Mouse (Mus musculus) embryo, embryonic 9.5 days (tissue): ENCODE results near the gene Fmnl3.

ENCODE experiments used
- DNase-seq: peaks from one replicate; pipeline ENCODE4 v3.0.0-alpha.2; 2017; ENCODE audit errors: extremely low spot score

Fmnl3 gene

GRCm38 (mm10) chr15:99370259-99370691, at the start of gene Fmnl3:
Fmnl3 (minus strand) TSS chr15:99370482.
- DNase-seq: peak; percentile 99

GRCm38 (mm10) chr15:99417692-99418271, 47.5 kb upstream of the Fmnl3 start:
- no peak for DNase-seq

- DNase-seq: no peak
These were observed 46.7 kb upstream of the Fmnl3 start for GRCm38 (mm10) chr15:99416957-99417356.

- DNase-seq: peak; percentile 78
These were observed 46.1 kb upstream of the Fmnl3 start for GRCm38 (mm10) chr15:99416348-99416882.

- DNase-seq: no peak
These were observed 45.5 kb upstream of the Fmnl3 start for GRCm38 (mm10) chr15:99415793-99416192.

GRCm38 (mm10) chr15:99411747-99412146, 41.5 kb upstream of the Fmnl3 start:
- no peak for DNase-seq

GRCm38 (mm10) chr15:99408845-99409244, 38.6 kb upstream of the Fmnl3 start:
- DNase-seq: no peak

GRCm38 (mm10) chr15:99406986-99407570, 36.8 kb upstream of the Fmnl3 start:
- DNase-seq: no peak

- DNase-seq: no peak
These were observed 34.9 kb upstream of the Fmnl3 start for GRCm38 (mm10) chr15:99405150-99405549.

- no peak for DNase-seq
These were observed 33.0 kb upstream of the Fmnl3 start for GRCm38 (mm10) chr15:99403159-99403889.

- DNase-seq: no peak
These were observed 30.3 kb upstream of the Fmnl3 start for GRCm38 (mm10) chr15:99400602-99401001.

GRCm38 (mm10) chr15:99399503-99400245, 29.4 kb upstream of the Fmnl3 start:
- DNase-seq: no peak

- DNase-seq: no peak
These were observed 27.3 kb upstream of the Fmnl3 start for GRCm38 (mm10) chr15:99397622-99398021.

- DNase-seq: no peak
These were observed 26.6 kb upstream of the Fmnl3 start for GRCm38 (mm10) chr15:99396875-99397274.

GRCm38 (mm10) chr15:99396462-99396861, 26.2 kb upstream of the Fmnl3 start:
- DNase-seq: no peak

- no peak for DNase-seq
These were observed 23.3 kb upstream of the Fmnl3 start for GRCm38 (mm10) chr15:99393386-99394252.

- peak; percentile 99 for DNase-seq
These were observed 22.5 kb upstream of the Fmnl3 start, which contains the start of gene Tmbim6 for GRCm38 (mm10) chr15:99392486-99393385. Tmbim6 (plus strand) TSS chr15:99392882.

- no peak for DNase-seq
These were observed 21.7 kb upstream of the Fmnl3 start for GRCm38 (mm10) chr15:99391975-99392374.

GRCm38 (mm10) chr15:99390472-99391401, 20.5 kb upstream of the Fmnl3 start:
- DNase-seq: no peak
